Mouse (Mus musculus) midbrain, embryonic 12.5 days (tissue): Measurements from ENCODE around the gene Clint1. TPM values are rescaled to one million over a fixed set of nuclear protein-coding genes. Genes with fewer than 3 reads are reported as not detected.

Experiments used
- ATAC-seq: fragments of 200-750 bp; cut with Nextera tagmentation; 2 replicates; pipeline ENCODE4 v1.8.0; 2017; ENCODE audit warnings: low read depth, moderate TSS enrichment, moderate library complexity; ENCODE audit not compliant: low FRiP score
- H3K27ac ChIP-seq: fragments of 300-500 bp; sonication (generic); replicated peaks from 2 replicates; pipeline ENCODE4 v1.5.1; 2016; ENCODE audit warnings: mild to moderate bottlenecking
- H3K27me3 ChIP-seq: fragments of 300-500 bp; sonication (generic); 2 replicates; pipeline ENCODE4 v1.6.1; 2016; ENCODE audit warnings: mild to moderate bottlenecking
- H3K36me3 ChIP-seq: fragments of 300-500 bp; sonication (generic); 2 replicates; pipeline ENCODE4 v1.6.1; 2016
- H3K4me1 ChIP-seq: fragments of 300-500 bp; sonication (generic); 2 replicates; pipeline ENCODE4 v1.6.1; 2016
- H3K4me2 ChIP-seq: fragments of 300-500 bp; sonication (generic); replicated peaks from 2 replicates; pipeline ENCODE4 v1.6.1; 2016; ENCODE audit warnings: mild to moderate bottlenecking, moderate library complexity
- H3K4me3 ChIP-seq: fragments of 300-500 bp; sonication (generic); 2 replicates; pipeline ENCODE4 v1.5.1; 2016; ENCODE audit warnings: mild to moderate bottlenecking
- H3K9ac ChIP-seq: fragments of 300-500 bp; sonication (generic); replicated peaks from 2 replicates; pipeline ENCODE4 v1.6.1; 2016; ENCODE audit warnings: mild to moderate bottlenecking, moderate library complexity
- H3K9me3 ChIP-seq: fragments of 300-500 bp; sonication (generic); 2 replicates; pipeline ENCODE4 v1.6.1; 2016; ENCODE audit warnings: mild to moderate bottlenecking
- WGBS: fragments of 180-500 bp; shearing (Covaris S2); methylation state at CpG from one replicate; pipeline ENCODE4 v1.1.7; 2016; 5-methylcytosine and 5-hydroxymethylcytosine counted together
- polyA plus RNA-seq: library from polyadenylated mRNA; unstranded; fragments of >200 nt; fragmentation: Nextera tagmentation; extraction: Ambion mirVana; gene quantifications from 2 replicates; pipeline ENCODE4 v1.2.1, GENCODE M21; 2016

Clint1 gene
- polyA plus RNA-seq, 1 experiment from 2014 or later: 78.3 TPM

DNA sequence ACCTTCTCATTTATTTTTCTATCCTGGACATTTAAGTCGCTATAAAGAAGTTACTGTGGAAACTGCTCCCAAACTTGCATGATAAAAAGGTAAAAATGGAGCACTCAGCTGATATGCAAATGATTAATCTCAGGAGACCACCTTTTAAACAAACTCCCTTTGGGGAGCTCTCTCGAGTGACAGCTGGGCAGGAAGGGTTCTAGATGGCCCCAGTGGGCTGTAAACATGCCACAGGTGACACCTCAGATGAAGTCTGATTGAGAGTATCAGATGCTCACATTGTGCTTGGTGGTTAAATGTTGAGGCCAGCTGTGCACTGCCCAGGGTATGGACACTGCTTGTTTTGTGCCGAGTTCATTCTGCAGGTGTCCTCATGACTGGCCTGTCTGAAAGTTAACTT is 2.0 kb upstream of the Clint1 start:
- Histone ChIP-seq H3K4me2 (no peak overlapping the region), H3K9ac (no peak overlapping the region), H3K9me3 (no peaks in the 10 kb centered on the region), H3K27me3 (no peaks in the 10 kb centered on the region), H3K4me1 (peaks cover 13% of the 10 kb centered on the region), H3K36me3 (no peaks in the 10 kb centered on the region), H3K27ac (no peak overlapping the region), H3K4me3 (no peak overlapping the region)
- 70% methylated on average over 3 of the region's 3 CpGs for WGBS
- ATAC-seq: no peak

DNA sequence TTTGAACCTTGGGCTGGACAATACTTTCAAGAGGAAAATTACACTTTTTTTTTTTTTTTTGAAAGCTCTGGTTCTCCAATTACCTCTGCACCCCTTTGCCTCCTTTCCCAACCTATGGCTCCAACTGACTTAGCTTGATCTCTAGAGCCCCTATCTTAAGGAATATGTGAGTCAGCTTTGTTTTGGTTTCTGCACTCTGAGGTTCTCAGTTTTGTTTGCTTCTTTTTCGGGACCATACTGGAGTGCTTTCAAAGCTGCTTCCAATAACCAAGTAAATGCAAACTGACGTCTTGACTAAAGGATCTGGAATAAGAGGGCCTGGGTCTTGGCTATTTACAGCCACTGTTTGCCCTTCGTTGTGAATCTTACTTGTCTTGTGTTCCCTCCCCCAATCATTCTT is 1.5 kb upstream of the Clint1 start:
- no peak overlapping the region for H3K4me3 ChIP-seq
- no peaks in the 10 kb centered on the region for H3K27me3 ChIP-seq
- H3K36me3 ChIP-seq: no peaks in the 10 kb centered on the region
- no peak for ATAC-seq
- no peak overlapping the region for H3K9ac ChIP-seq
- no peaks in the 10 kb centered on the region for H3K9me3 ChIP-seq
- H3K4me2 ChIP-seq: no peak overlapping the region
- H3K27ac ChIP-seq: no peak overlapping the region
- peaks cover 14% of the 10 kb centered on the region for H3K4me1 ChIP-seq
- 36% methylated on average over 3 of the region's 3 CpGs for WGBS

DNA sequence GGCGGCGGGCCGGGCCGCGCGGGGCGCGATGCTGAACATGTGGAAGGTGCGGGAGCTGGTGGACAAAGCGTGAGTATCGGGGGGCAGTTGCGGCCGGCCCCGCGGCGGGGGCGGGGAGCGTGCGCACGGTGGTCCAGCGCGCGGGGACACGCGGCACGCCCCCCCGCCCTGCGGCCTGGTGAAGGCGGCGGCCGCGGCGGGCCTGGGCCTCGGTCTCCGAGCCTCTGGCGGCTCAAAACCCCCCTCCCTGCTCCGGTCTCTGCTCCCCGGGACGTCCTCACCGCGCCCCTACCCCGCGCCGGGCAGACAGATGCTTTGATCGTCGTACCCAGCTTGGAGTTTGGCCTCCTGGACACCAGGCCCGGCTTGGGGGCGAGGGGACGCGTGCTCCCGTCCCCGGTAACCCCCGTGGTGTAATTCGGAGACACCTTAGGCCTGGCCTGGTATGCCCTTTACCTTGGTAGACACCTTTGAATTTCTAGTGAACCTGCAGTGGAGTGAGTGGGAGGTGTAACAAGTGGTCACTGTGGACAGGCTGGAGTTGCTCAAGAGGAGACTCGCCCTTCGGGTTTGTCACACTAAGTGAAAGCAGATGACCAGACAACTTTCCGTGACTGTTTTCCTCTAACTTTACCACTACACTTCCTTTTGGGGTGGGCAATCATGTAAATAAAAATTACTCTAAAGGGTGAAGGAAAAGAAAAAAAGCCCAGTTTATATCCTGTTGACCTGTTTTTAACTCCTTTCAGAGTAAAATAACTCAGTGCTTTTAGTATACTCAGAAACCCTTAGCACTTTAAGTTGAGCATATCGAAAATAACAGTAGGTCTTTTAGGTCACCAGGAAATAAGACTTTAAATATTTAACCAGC is 508 bp downstream of the Clint1 start:
- WGBS: 2% methylated on average over 52 of the region's 58 CpGs

DNA sequence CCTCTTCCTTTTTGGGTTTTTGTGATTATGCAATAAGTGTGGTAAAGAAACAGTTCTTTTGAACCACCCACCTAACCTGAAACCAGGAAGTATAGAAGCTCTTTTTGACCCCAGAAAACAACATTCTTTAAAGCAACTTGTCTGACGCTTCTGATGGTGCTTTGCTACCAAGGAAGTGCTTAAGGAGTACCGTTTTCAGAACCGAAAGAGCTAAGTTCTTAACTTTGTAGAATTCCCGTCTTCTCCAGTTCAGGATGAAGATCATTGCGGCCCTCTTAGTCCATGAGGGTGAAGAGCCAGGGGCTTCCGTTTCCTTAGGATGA is 1.1 kb downstream of the Clint1 start:
- Histone ChIP-seq H3K4me1 (peaks cover 14% of the 10 kb centered on the region), H3K4me3 (peak overlapping the region; percentile 99), H3K9ac (0 out of 2 replicates have a peak overlapping the region, but pooled peaks have one; percentile 24), H3K9me3 (no peaks in the 10 kb centered on the region), H3K27ac (no peak overlapping the region), H3K36me3 (peaks cover 4% of the 10 kb centered on the region; the same call in 1 of the 2 replicates), H3K4me2 (peak overlapping the region; percentile 80), H3K27me3 (no peaks in the 10 kb centered on the region)
- WGBS: 73% methylated on average over 6 of the region's 6 CpGs
- ATAC-seq: no peak

More for the DNA sequence above, 508 bp downstream of the Clint1 start:
- peak overlapping the region; percentile 99 for H3K4me3 ChIP-seq
- H3K9ac ChIP-seq: peak overlapping the region; percentile 96
- peaks cover 14% of the 10 kb centered on the region for H3K4me1 ChIP-seq
- no peaks in the 10 kb centered on the region for H3K9me3 ChIP-seq
- peak overlapping the region; percentile 78 for H3K27ac ChIP-seq
- H3K36me3 ChIP-seq: no peaks in the 10 kb centered on the region; the same call in 1 of the 2 replicates
- H3K4me2 ChIP-seq: peak overlapping the region; percentile 80
- ATAC-seq: peak; percentile 78
- H3K27me3 ChIP-seq: no peaks in the 10 kb centered on the region

DNA sequence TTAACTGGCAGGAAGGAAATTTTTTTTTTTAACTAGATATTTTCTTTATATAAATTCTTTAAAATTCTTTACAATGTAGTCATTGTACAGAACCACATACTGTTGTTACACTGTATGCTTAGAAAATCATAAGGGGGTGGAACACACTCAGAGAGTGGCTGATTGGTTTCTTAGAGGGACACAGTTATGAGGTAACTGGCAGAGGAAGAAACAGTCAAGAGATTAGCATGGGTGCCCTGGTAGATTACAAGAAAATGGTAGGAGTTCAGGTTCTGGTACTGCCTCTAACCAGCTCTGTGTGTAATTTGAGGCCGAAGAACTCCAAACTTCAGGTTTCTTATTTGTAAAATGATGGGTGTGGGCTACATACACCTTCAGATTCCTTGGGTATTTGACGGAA is 2.1 kb downstream of the Clint1 start:
- Histone ChIP-seq H3K4me3 (no peak overlapping the region), H3K4me2 (no peak overlapping the region), H3K9me3 (no peaks in the 10 kb centered on the region), H3K27me3 (no peaks in the 10 kb centered on the region), H3K4me1 (peaks cover 14% of the 10 kb centered on the region), H3K36me3 (peaks cover 4% of the 10 kb centered on the region; the same call in 1 of the 2 replicates), H3K27ac (no peak overlapping the region), H3K9ac (no peak overlapping the region)
- no peak for ATAC-seq
- WGBS: 94% methylated on average over 2 of the region's 2 CpGs

DNA sequence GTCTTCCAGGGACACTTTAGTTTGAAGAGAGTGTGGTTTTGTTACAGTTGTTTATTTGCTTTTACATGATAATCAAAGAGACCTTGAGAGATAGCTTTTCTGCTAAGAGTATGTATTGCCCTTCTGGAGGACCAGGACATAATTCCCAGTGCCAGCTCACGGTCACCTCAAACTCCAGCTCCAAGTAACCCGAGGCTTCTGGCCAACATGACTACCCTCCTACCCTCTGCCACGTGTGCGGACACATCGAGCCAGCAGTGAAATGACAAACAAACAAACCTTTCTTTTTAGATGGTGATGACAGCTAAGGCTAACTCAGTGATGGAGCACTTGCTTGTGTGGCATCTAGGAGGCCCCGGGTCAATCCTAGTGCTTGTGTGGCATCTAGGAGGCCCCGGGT is 2.5 kb downstream of the Clint1 start:
- Histone ChIP-seq H3K4me3 (no peak overlapping the region), H3K4me2 (no peak overlapping the region), H3K27ac (no peak overlapping the region), H3K9ac (no peak overlapping the region), H3K27me3 (no peaks in the 10 kb centered on the region), H3K4me1 (peaks cover 14% of the 10 kb centered on the region), H3K9me3 (no peaks in the 10 kb centered on the region), H3K36me3 (peaks cover 4% of the 10 kb centered on the region; the same call in 1 of the 2 replicates)
- ATAC-seq: no peak
- 91% methylated on average over 7 of the region's 7 CpGs for WGBS

DNA sequence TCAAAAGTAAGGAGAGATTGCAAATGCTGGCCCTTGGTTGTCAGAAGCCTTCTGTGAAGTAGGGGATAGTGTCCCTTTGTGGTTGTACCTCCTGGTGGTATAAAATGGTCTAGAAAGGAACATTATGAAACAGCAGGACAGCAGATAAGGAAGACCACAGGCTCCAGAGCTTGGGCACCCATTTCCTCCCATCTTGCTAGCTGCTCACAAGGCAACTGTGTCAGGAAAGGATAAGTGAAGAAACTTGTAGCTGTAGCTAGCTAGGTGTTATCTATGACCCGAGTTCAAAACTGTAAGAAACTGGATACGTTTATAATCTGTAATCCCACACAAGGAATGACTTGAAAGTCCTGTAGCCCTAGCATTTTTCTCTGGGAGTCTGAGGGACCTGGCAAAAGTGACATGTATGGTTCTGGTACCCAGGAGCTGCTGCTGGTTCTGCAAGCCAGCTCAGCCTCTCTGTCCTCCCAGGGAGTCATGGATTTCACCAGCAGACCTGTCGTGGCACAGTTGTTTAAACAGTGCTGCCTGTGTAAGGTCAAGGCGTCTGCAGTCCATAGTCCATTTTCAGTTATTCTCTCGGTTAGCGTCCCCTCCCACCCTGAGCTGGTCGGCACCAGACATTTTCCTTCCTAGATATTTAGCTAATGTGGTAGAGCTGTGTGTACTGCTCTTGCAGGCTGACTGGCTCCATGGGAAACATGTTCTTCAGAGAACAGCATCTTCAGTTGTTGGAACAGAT is 3.7 kb downstream of the Clint1 start:
- no peak overlapping the region for H3K9ac ChIP-seq
- no peak overlapping the region for H3K4me2 ChIP-seq
- H3K4me3 ChIP-seq: no peak overlapping the region
- no peaks in the 10 kb centered on the region for H3K27me3 ChIP-seq
- H3K4me1 ChIP-seq: peaks cover 14% of the 10 kb centered on the region
- 76% methylated on average over 7 of the region's 7 CpGs for WGBS
- ATAC-seq: no peak
- H3K27ac ChIP-seq: no peak overlapping the region
- H3K9me3 ChIP-seq: no peaks in the 10 kb centered on the region
- peaks cover 8% of the 10 kb centered on the region; the same call in 1 of the 2 replicates for H3K36me3 ChIP-seq

DNA sequence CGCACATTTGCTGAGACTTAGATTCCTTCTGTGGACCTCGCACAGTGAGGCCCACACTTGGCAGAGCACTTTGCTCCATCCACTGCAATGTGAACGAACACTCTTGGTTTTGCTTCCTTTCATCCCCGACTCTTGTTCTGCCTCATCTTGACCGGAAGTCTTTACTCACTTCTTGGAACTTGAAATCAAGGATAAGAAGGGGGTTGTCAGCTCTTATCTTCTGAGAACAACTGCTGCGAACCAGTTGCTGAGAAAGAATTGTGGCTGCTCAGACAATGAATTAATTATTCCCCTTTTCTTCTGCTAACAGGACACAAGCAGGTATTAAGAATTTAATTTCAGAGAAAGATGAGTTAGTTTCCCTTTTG is 4.3 kb downstream of the Clint1 start:
- Histone ChIP-seq H3K4me2 (no peak overlapping the region), H3K27ac (no peak overlapping the region), H3K4me3 (no peak overlapping the region), H3K36me3 (peaks cover 10% of the 10 kb centered on the region; the same call in 1 of the 2 replicates), H3K4me1 (peaks cover 14% of the 10 kb centered on the region), H3K27me3 (no peaks in the 10 kb centered on the region), H3K9ac (no peak overlapping the region), H3K9me3 (no peaks in the 10 kb centered on the region)
- 90% methylated on average over 6 of the region's 6 CpGs for WGBS
- no peak for ATAC-seq

DNA sequence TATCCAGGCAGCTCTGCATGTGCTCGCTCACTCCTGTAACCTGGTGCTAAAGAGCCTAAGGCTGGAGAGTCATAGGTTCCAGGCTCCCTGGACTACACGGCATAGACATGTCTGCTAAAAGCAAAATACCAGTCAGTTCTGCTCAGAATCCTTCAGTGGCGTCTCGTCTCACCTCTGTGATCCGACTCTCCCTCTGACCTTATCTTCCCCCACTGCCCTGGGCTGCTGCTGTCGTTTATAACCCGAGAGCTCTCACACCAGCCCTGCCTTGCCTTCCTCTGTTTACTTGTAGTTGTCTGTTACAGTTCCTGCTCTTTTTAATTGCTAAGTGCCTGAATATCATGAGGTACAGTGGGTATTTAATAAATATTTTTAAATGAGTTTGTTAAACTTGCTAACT is 9.5 kb downstream of the Clint1 start:
- Histone ChIP-seq H3K4me2 (no peak overlapping the region), H3K9me3 (no peaks in the 10 kb centered on the region), H3K4me3 (no peak overlapping the region), H3K9ac (no peak overlapping the region), H3K4me1 (no peaks in the 10 kb centered on the region), H3K36me3 (peaks cover 17% of the 10 kb centered on the region; the same call in 1 of the 2 replicates), H3K27me3 (no peaks in the 10 kb centered on the region), H3K27ac (no peak overlapping the region)
- WGBS: 87% methylated on average over 7 of the region's 7 CpGs
- ATAC-seq: no peak

DNA sequence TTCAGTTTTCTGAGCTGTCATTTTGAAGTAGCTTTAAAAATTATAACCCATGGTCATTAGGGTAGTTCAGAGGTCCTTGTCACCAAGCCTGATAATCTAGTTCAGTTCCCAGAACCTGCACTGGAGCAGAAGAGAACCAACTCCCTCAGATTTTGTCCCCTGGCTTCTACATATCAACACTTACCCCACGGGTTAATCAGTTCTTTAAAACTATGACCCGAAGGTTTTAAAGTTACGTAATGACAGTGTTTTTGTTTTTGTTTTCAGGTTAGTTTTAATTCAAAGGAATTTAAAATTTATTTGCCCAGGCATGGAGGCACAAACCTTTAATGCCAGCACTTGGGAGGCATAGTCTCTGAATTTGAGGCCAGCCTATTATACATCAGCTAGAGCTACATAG is 12.6 kb downstream of the Clint1 start:
- H3K4me3 ChIP-seq: no peak overlapping the region
- H3K36me3 ChIP-seq: peaks cover 13% of the 10 kb centered on the region; the same call in 1 of the 2 replicates
- no peak for ATAC-seq
- WGBS: 94% methylated on average over 3 of the region's 3 CpGs
- no peak overlapping the region for H3K9ac ChIP-seq
- no peaks in the 10 kb centered on the region for H3K9me3 ChIP-seq
- H3K4me1 ChIP-seq: no peaks in the 10 kb centered on the region
- H3K27ac ChIP-seq: no peak overlapping the region
- H3K27me3 ChIP-seq: no peaks in the 10 kb centered on the region
- no peak overlapping the region for H3K4me2 ChIP-seq

DNA sequence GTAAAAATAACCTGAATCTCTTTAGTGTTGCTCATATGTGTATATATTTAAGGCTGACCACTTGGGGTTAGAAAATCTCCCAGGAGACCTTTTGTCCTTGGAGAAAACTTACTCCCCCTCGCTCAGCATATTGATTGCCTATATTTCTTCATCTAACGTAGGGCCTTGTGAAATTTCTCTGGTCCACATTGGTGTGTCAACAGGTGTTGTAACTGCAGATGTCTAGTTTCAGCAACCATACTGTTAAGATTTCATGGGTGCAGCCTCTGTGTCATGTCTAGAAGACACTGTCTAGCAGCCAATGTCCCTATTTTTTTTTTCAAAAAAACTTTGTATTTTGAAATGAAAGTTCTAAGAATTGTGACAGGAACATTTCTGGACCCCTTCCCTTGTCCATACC is 14.0 kb downstream of the Clint1 start:
- H3K4me2 ChIP-seq: no peak overlapping the region
- no peak for ATAC-seq
- no peaks in the 10 kb centered on the region for H3K27me3 ChIP-seq
- H3K36me3 ChIP-seq: peaks cover 15% of the 10 kb centered on the region; the same call in 1 of the 2 replicates
- H3K9me3 ChIP-seq: no peaks in the 10 kb centered on the region
- no peak overlapping the region for H3K4me3 ChIP-seq
- 90% methylated on average over 2 of the region's 2 CpGs for WGBS
- H3K9ac ChIP-seq: no peak overlapping the region
- H3K4me1 ChIP-seq: no peaks in the 10 kb centered on the region
- no peak overlapping the region for H3K27ac ChIP-seq

DNA sequence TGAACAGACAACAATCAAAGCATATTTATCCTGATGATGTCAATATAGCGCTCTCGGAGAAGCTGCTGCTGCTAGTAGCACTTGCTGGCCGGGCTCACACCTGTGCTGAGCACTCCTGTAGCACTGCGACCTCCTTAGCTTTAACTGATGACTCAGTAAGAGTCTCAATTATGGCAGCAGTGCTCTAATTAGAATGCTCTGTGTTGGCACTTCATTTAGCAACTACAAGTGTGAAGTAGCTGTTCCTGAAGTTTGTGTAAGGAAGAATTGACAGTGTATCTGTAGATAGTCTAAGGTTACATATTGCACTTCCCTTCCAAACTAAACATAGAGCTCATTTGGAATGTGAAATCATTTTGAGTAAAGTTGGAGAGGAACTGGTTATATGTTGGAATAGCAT is 14.7 kb downstream of the Clint1 start:
- Histone ChIP-seq H3K4me1 (no peaks in the 10 kb centered on the region), H3K4me2 (no peak overlapping the region), H3K36me3 (peaks cover 15% of the 10 kb centered on the region; the same call in 1 of the 2 replicates), H3K9ac (no peak overlapping the region), H3K4me3 (no peak overlapping the region), H3K27ac (no peak overlapping the region), H3K9me3 (no peaks in the 10 kb centered on the region), H3K27me3 (no peaks in the 10 kb centered on the region)
- ATAC-seq: no peak
- WGBS: 95% methylated on average over 4 of the region's 4 CpGs
